Mouse (Mus musculus): ENCODE results near the gene Tmed6. TPM values are rescaled to one million over a fixed set of nuclear protein-coding genes. Genes with fewer than 3 reads are reported as not detected.
A peak's percentile ranks its signal among the peaks of the same experiment; 100 is the strongest.
"Not testable (repeated sequence)": the region's sequence is repeated elsewhere in the genome, so short reads cannot be mapped to it uniquely, and the experiment has no call there.

Tmed6 gene
- not detected for polyA plus RNA-seq (2017; shearing (Covaris generic))

GRCm38 (mm10) chr8:107065511-107066496 is at the start of gene Tmed6:
Gene Tmed6, minus strand, starts transcription at chr8:107065644.
- ATAC-seq = no peak

- no peak for ATAC-seq
Measured at GRCm38 (mm10) chr8:107115008-107115320, 49.5 kb upstream of the Tmed6 start.

DNA sequence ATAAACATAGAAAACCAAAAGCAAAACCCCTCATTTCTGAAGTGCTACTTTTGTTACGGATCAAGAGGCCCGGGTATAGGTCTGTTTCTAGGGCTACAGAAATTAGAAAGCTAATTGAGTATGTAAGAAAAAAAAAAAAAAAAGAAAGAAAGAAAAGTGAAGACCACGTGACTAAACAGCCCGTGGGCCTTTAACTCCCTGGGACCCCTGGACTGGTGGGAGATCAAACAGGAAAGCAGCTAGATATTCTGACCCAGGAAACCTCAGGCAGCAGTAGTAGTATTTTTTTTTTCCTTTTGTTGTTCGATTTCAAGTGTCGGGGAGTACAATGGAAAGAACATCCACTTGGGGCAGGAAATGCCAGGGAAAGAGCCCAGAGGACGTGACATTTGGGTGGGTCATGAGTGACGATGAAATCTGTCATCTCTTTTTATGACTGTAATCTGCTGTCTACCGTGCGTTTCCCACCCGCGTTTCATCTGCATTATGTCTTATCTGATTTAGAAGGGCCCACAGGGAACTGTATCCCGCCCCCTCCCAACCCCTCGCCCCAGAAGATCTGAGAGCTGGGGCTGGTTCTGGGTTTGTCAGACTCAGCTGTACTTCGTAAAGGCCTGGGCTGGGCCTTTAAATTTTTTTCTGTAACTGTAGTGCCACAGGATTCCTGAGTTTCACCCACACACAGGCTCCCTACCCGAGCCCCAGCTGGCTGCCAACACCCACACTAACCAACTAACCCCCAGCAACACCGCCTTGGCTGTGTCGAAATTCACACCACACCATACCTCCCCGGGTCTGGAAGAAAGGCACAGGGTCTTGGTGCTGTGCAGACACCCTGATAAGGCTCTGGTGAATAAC is 48.9 kb upstream of the Tmed6 start:
- peak; percentile 65 for ATAC-seq

DNA sequence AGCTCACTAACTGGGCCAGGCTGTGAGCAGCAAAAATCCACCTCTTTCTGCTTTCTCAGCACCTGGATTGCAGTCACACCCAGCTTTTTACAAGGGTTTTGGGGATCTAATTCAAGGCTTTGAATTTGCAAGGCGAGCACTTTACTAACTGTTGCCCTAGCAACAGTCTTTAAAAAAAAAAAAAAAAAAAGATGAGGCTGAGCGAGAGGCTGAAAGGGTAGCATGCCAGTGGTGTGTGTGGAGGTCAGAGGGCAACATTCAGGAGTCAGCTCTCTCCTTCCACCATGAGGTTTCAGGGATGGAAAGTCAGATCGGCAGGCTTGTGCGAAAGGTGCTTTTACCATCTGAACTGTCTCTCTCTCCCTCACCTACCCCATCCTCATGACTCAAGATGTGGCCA is 47.8 kb upstream of the Tmed6 start:
- ATAC-seq = no peak

- no peak for ATAC-seq
Measured at GRCm38 (mm10) chr8:107111340-107112105, 46.1 kb upstream of the Tmed6 start.

GRCm38 (mm10) chr8:107110629-107111330 is 45.3 kb upstream of the Tmed6 start:
- ATAC-seq = no peak

GRCm38 (mm10) chr8:107109816-107110435 is 44.5 kb upstream of the Tmed6 start:
- ATAC-seq = no peak

GRCm38 (mm10) chr8:107108978-107109720 is 43.7 kb upstream of the Tmed6 start:
- no peak for ATAC-seq

- not testable (repeated sequence) for ATAC-seq
Measured at GRCm38 (mm10) chr8:107108089-107108488, 42.6 kb upstream of the Tmed6 start.

- peak; percentile 67 for ATAC-seq
Measured at GRCm38 (mm10) chr8:107104547-107104946, 39.1 kb upstream of the Tmed6 start.

GRCm38 (mm10) chr8:107100635-107101034 is 35.2 kb upstream of the Tmed6 start:
- ATAC-seq = no peak

- ATAC-seq = peak; percentile 88
Measured at GRCm38 (mm10) chr8:107096366-107097036, 31.1 kb upstream of the Tmed6 start, which contains the start of gene Terf2. Gene Terf2, minus strand, starts transcription at chr8:107096547.

- peak; percentile 52 for ATAC-seq
Measured at GRCm38 (mm10) chr8:107095717-107096365, 30.4 kb upstream of the Tmed6 start.

GRCm38 (mm10) chr8:107090531-107090930 is 25.1 kb upstream of the Tmed6 start:
- ATAC-seq = no peak

GRCm38 (mm10) chr8:107088526-107089063 is 23.2 kb upstream of the Tmed6 start:
- ATAC-seq = no peak

- ATAC-seq = no peak
Measured at GRCm38 (mm10) chr8:107086018-107086417, 20.6 kb upstream of the Tmed6 start.

DNA sequence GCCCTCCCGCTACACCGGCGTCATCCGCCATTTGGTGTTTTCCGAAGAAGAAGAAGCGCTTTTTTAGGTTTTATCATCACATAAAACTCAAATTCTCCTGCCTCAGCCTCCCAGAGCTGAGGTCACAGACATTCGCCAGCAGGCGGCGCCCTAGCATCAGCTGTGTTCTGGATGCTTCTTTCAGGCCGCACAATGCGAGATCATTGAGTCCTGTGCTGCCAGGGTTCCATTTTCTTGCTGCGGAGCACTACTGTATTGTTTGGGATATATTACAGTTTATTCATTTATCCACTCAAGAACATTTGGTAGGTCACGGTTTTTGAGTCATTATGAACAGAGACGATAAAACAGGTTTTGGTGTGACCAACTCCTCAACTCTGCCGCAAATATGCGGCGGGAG is 19.9 kb upstream of the Tmed6 start:
- ATAC-seq = no peak

DNA sequence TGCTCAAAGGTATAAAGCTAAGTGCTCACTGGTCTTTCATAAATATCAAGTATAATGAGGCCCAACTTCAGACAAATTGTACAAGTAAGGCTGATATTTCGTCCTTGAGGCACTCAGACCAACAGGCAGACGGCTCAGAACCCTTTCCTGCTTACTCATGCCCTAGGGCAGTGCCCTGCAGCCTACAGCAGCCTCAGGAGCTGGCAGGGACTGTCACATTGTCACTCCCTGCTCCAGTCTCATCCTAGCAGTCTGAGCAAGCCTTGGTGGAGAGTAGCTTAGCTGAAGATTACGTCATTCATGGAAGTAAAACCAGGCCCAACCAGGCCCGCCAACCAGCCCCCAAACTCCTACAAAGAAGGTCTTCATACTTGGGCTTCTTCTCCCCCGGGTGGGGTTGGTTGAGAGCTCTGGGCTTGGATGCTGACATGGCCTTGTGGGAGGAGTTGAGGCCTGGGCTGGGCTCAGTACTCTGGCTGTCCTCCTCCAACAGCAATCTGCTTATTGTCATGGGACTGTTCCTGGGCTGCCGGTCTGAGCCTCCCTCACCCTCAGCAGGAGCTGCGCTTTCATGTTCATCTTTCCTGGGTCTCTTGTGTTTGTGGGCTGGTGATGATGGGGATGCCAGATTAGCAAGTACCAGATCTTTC is 10.9 kb upstream of the Tmed6 start:
- ATAC-seq = no peak

- ATAC-seq = no peak
Measured at GRCm38 (mm10) chr8:107074128-107074527, 8.7 kb upstream of the Tmed6 start.
